Mouse (Mus musculus) liver, adult 2 months (tissue): ENCODE data around the gene 4933428M09Rik. TPM values are rescaled to one million over a fixed set of nuclear protein-coding genes. Genes with fewer than 3 reads are reported as not detected.
"Not testable (repeated sequence)": the region's sequence is repeated elsewhere in the genome, so short reads cannot be mapped to it uniquely, and the experiment has no call there.

ENCODE experiments used
- DNase-seq: peaks from one replicate; pipeline ENCODE4 v3.0.0-alpha.2; 2011; ENCODE audit warnings: low read depth, low spot score; ENCODE audit errors: extremely low read depth
- H3K27ac ChIP-seq: fragments of 200-500 bp; replicated peaks from 2 replicates; pipeline ENCODE4 v1.5.1; 2012; ENCODE audit warnings: low read depth, mild to moderate bottlenecking, control low read depth, inconsistent platforms, low read length; ENCODE audit not compliant: insufficient read depth
- H3K27me3 ChIP-seq: fragments of 200-500 bp; 2 replicates; pipeline ENCODE4 v1.6.1; 2012; ENCODE audit warnings: mild to moderate bottlenecking, moderate library complexity, low read length, inconsistent platforms; ENCODE audit not compliant: control insufficient read depth, insufficient read depth
- H3K36me3 ChIP-seq: fragments of 200-500 bp; 2 replicates; pipeline ENCODE4 v1.6.1; 2012; ENCODE audit warnings: low read length, inconsistent platforms; ENCODE audit not compliant: control insufficient read depth, insufficient read depth
- H3K4me1 ChIP-seq: fragments of 200-500 bp; 2 replicates; pipeline ENCODE4 v1.6.1; 2011; ENCODE audit warnings: low read length; ENCODE audit not compliant: control insufficient read depth, insufficient read depth
- H3K4me3 ChIP-seq: fragments of 200-500 bp; 2 replicates; pipeline ENCODE4 v1.5.1; 2011; ENCODE audit warnings: low read depth, mild to moderate bottlenecking, control low read depth, low read length, moderate library complexity; ENCODE audit not compliant: insufficient read depth
- H3K79me2 ChIP-seq: fragments of 200-500 bp; 2 replicates; pipeline ENCODE4 v1.6.1; 2012; ENCODE audit warnings: inconsistent platforms, mild to moderate bottlenecking, low read length, moderate library complexity; ENCODE audit not compliant: control insufficient read depth, insufficient read depth
- H3K9ac ChIP-seq: fragments of 200-500 bp; 2 replicates; pipeline ENCODE4 v1.6.1; 2012; ENCODE audit warnings: low read depth, mild to moderate bottlenecking, control low read depth, inconsistent platforms, low read length
- CTCF ChIP-seq: fragments of 200-500 bp; IDR thresholded peaks from 2 replicates; pipeline ENCODE4 v1.5.1; 2011; ENCODE audit warnings: low read depth, low read length, control low read depth
- POLR2A ChIP-seq: fragments of 200-500 bp; IDR thresholded peaks from 2 replicates; pipeline ENCODE4 v1.6.1; 2011; ENCODE audit warnings: low read length, control low read depth; ENCODE audit not compliant: insufficient read depth; ENCODE audit errors: extremely low read depth
- WGBS: fragments of 180-500 bp; shearing (Covaris S2); methylation state at CpG from one replicate; pipeline ENCODE4 v1.1.7; 2018; 5-methylcytosine and 5-hydroxymethylcytosine counted together
- polyA plus RNA-seq: library from polyadenylated mRNA; depleted of rRNA; stranded (reverse); fragments of >200 nt; gene quantifications from 2 replicates; pipeline ENCODE4 v1.2.3, GENCODE M21; 2012; rRNA removed
- total RNA-seq: library from RNA; depleted of rRNA; stranded (reverse); fragments of >200 nt; gene quantifications from 2 replicates; pipeline ENCODE4 v1.2.3, GENCODE M21; 2014; rRNA removed

The 4933428M09Rik gene
- total RNA-seq: not detected in 2 replicates
- not detected in 2 replicates for polyA plus RNA-seq

DNA sequence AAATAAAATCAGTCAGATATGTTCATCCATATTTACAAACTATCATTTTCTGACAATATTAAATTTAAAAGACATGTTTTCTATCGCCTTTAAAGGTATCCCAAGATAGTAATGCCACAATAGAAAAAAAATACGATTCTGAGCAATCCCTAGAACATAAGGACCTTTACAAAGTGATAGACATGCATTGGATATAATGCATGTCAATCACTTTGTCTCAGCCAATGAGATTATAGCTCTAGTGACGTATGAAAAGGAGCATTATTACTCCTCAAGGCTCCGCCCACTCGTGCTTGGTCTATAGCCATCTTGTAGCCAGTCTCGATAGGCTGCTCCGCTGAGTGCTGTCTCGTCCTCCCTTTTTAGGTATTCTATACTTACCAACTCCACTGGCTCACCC, at the start of gene 4933428M09Rik:
4933428M09Rik (plus strand) TSS at position 301 of the 400 bp plus-strand sequence.
- DNase-seq: no peak
- Histone ChIP-seq H3K4me3 (no peak within 1 kb of the TSS), H3K4me1 (no peaks in the 10 kb centered on the region), H3K36me3 (no peaks in the 10 kb centered on the region), H3K27ac (no peak within 1 kb of the TSS), H3K27me3 (no peaks in the 10 kb centered on the region), H3K9ac (no peak within 1 kb of the TSS), H3K79me2 (no peaks in the 10 kb centered on the region)
- 91% methylated on average over 8 of the region's 8 CpGs for WGBS
- no peak for TF ChIP-seq POLR2A
- TF ChIP-seq CTCF: no peak

DNA sequence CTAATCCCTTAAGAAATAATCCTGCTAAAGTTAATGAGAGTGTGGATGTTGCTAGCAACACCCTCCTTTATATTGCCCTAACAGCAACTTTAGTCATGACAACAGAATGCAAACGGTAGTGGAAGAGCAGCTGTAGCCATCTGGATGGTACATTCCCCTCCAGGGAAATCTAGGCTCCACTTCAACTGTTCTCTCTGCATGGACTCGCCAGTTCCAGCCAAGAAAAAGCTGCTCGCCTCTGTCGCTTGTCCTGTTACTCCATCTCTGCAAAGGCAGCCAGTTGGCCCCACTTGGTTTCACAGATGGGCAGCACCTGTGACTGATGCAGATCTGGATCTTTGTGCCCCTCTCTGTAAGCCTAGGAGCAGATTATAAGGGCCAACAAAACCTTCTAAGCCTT, 45.0 kb upstream of the 4933428M09Rik start:
- Histone ChIP-seq H3K4me1 (no peaks in the 10 kb centered on the region), H3K27me3 (no peaks in the 10 kb centered on the region), H3K36me3 (no peaks in the 10 kb centered on the region), H3K27ac (no peak overlapping the region), H3K79me2 (no peaks in the 10 kb centered on the region), H3K9ac (no peak overlapping the region), H3K4me3 (no peak overlapping the region)
- TF ChIP-seq CTCF: no peak
- TF ChIP-seq POLR2A: no peak
- no peak for DNase-seq
- 77% methylated on average over 4 of the region's 4 CpGs for WGBS

DNA sequence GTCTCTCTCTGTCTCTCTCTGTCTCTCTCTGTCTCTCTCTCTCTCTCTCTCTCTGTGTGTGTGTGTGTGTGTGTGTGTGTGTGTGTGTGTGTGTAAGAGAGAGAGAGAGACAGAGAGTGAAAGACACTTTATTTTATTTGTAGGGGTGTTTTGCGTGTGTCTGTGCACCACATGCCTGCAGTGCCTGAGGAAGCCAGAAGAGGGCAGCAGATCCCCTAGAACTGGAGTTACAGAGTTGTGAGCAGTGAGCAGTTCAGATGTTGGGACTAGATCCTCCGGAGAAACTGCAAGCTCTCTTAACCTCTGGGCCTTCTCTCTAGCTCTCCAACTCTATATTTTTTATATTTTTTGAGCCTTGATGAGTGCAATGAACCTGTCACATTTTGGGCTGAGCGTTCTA, 12.5 kb downstream of the 4933428M09Rik start:
- not testable (repeated sequence) for H3K79me2 ChIP-seq, DNase-seq, H3K36me3 ChIP-seq, H3K4me1 ChIP-seq, H3K9ac ChIP-seq, H3K27ac ChIP-seq, H3K27me3 ChIP-seq, H3K4me3 ChIP-seq
- 92% methylated on average over 3 of the region's 3 CpGs for WGBS
- TF ChIP-seq CTCF: peak; percentile 29

DNA sequence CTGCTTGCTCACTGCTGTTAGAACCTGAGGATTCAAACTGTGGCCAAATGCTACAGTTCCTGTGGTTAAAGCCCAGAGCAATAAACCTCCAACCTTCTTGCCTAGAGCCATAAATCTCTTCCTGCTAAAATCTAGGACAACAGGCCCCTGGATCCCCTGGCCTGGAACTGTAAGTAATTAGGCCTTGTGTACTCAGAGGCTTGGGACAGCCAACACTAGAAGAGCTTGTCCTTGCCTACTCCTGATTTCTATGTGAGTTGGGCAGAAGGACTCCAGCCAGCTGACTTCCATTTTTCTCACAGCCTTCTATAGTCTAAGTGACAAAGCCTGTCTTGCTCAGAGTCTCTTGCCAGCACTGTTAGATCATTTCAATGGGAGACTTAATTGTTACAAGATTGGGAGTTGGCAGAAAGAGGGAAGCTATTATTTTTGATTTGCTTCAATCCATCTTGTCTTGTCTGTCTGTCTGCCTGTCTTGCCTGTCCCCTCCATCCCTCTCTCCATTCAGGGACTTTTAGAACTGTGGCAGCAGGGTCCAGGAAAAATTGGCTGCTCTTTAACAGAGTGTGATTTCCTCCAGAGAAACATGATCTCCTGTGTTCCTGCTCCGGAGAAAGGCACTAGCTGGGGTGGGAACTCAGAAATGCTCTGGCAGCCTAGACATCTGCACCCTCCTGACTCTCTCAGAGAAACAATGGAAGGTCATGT, 15.7 kb downstream of the 4933428M09Rik start:
- no peak overlapping the region for H3K4me3 ChIP-seq
- H3K27me3 ChIP-seq: no peaks in the 10 kb centered on the region
- WGBS: 52% methylated on average over 1 of the region's 1 CpGs

DNA sequence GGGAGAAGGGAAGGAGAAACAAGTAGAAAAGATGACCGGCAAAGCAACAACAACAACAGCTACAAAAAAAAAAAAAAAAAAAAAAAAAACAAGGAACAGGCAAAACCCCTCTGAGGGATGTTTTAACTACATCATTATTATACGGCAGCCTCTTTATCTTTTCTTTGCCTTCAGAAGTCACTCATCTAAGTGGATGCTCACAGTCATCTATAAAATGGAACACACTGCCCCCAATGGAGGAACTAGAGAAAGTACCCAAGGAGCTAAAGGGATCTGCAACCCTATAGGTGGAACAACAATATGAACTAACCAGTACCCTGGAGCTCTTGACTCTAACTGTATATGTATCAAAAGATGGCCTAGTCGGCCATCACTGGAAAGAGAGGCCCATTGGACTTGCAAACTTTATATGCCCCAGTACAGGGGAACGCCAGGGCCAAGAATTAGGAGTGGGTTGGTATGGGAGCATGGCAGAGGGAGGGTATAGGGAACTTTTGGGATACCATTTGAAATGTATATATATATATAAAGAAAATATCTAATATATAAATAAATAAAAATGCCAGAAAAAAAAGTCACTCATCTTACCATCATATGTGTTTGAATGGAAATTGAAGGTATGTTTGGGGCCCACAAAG, 30.3 kb downstream of the 4933428M09Rik start:
- 79% methylated on average over 4 of the region's 4 CpGs for WGBS
- not testable (repeated sequence) for H3K27ac ChIP-seq, H3K36me3 ChIP-seq, H3K4me3 ChIP-seq, DNase-seq, H3K27me3 ChIP-seq, H3K4me1 ChIP-seq, H3K79me2 ChIP-seq, H3K9ac ChIP-seq

More for the DNA sequence above, 15.7 kb downstream of the 4933428M09Rik start:
- TF ChIP-seq POLR2A: no peak
- no peak for TF ChIP-seq CTCF
- Histone ChIP-seq H3K79me2 (no peaks in the 10 kb centered on the region), H3K9ac (no peak overlapping the region), H3K36me3 (no peaks in the 10 kb centered on the region), H3K4me1 (no peaks in the 10 kb centered on the region), H3K27ac (no peak overlapping the region)
- no peak for DNase-seq

DNA sequence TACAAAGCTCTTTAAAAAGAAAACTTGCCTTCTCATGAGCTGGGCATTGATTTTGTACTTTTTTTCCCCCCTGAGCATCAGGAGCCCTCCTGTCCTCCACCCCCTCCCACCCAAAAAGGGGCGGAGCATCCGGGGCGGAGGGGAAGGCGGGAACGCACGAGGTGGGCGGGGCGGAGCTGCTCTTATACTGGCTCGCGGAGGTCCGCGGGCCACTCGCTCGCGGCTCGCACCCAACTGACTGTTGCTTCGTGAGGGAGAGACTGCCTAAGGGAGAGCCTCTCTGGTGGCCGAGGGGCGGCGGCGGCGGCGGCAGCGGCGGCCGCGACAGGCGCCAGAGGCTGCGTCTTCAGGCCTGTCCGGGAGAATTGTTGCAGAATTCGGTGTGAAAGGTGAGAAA, 30.8 kb downstream of the 4933428M09Rik start, which contains the start of gene Mum1l1:
Mum1l1 (plus strand) TSS at position 214 of the 397 bp plus-strand sequence.
- peak; percentile 6 for DNase-seq
- 1% methylated on average over 31 of the region's 31 CpGs for WGBS
- no peaks in the 10 kb centered on the region for H3K36me3 ChIP-seq
- H3K4me1 ChIP-seq: no peaks in the 10 kb centered on the region
- H3K4me3 ChIP-seq: peak within 1 kb of the TSS; percentile 41; the same call in 1 of the 2 replicates
- no peak within 1 kb of the TSS for H3K27ac ChIP-seq
- no peaks in the 10 kb centered on the region for H3K27me3 ChIP-seq
- H3K9ac ChIP-seq: no peak within 1 kb of the TSS
- H3K79me2 ChIP-seq: no peaks in the 10 kb centered on the region
- TF ChIP-seq POLR2A (no peak), CTCF (no peak)
